8 mouse cellular contexts compared by ENCODE assay signal in the genomic region with DNA sequence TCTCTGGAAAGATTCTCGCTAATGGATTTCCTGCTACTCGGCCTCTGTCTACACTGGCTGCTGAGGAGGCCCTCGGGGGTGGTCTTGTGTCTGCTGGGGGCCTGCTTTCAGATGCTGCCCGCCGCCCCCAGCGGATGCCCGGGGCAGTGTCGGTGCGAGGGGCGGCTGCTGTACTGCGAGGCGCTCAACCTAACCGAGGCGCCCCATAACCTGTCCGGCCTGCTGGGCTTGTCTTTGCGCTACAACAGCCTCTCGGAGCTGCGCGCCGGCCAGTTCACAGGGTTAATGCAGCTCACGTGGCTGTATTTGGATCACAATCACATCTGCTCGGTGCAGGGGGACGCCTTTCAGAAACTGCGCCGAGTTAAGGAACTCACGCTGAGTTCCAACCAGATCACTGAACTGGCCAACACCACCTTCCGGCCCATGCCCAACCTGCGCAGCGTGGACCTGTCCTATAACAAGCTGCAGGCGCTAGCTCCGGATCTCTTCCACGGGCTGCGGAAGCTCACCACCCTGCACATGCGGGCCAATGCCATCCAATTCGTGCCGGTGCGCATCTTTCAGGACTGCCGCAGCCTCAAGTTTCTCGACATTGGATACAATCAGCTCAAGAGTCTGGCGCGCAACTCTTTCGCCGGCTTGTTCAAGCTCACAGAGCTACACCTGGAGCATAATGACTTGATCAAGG. TPM values are rescaled to one million over a fixed set of nuclear protein-coding genes. Genes with fewer than 3 reads are reported as not detected.
DNase-seq lines count a peak whose midpoint lies in the region; ATAC-seq and TF ChIP-seq lines count a peak whose summit lies in the region.

No protein-coding gene starts in this region.

- peaks cover 66% of the 10 kb centered on the region for H3K27me3 ChIP-seq in midbrain, embryonic 10.5 days (ENCODE audit: low read depth, poor library complexity, severe bottlenecking)
- peaks cover 13% of the 10 kb centered on the region for H3K27me3 ChIP-seq in stomach, postnatal 0 days (ENCODE audit: control insufficient read depth, insufficient read depth, low read length)

- no peaks in the 10 kb centered on the region for H3K4me1 ChIP-seq in embryonic fibroblast, embryonic 13.5 days (ENCODE audit: control insufficient read depth, insufficient read depth, low read length)
- H3K4me1 ChIP-seq in midbrain, embryonic 10.5 days: peaks cover 25% of the 10 kb centered on the region
- no peaks in the 10 kb centered on the region for H3K4me1 ChIP-seq in stomach, postnatal 0 days (replicated peaks; ENCODE audit: control insufficient read depth, insufficient read depth)

- peak overlapping the region; percentile 42 for H3K4me3 ChIP-seq in embryonic fibroblast, embryonic 13.5 days (ENCODE audit: insufficient read depth, low read length)
- peak overlapping the region; percentile 65 for H3K4me3 ChIP-seq in midbrain, embryonic 10.5 days
- H3K4me3 ChIP-seq in stomach, postnatal 0 days (ENCODE audit: low read depth, low read length): peak overlapping the region; percentile 44

- H3K27ac ChIP-seq in embryonic fibroblast, embryonic 13.5 days (ENCODE audit: insufficient read depth, low read length): no peak overlapping the region
- peak overlapping the region; percentile 86 for H3K27ac ChIP-seq in midbrain, embryonic 10.5 days (replicated peaks)
- H3K27ac ChIP-seq in stomach, postnatal 0 days (replicated peaks): no peak overlapping the region

- no peak for TF ChIP-seq EP300 in stomach, postnatal 0 days (optimal IDR thresholded peaks at IDR 0.05)

- ATAC-seq in cerebellum, adult (ENCODE audit: insufficient number of reproducible peaks, low FRiP score, low TSS enrichment): peak; percentile 46
- 0 out of 2 replicates have a peak, but pooled peaks have one; percentile 32 for ATAC-seq in stomach, postnatal 0 days (ENCODE audit: low FRiP score, low TSS enrichment)
- no peak for ATAC-seq in megakaryocyte-erythroid progenitor cell, adult 5-6 weeks (replicated peaks; ENCODE audit: low FRiP score, low TSS enrichment, poor library complexity, severe bottlenecking)

- no peak for DNase-seq in cerebellum, adult 11 months
- DNase-seq in ZHBTc4 (ENCODE audit: low read depth, low spot score): peak; percentile 73
- DNase-seq in kidney, postnatal 25 days: peak; percentile 8 to 36
- peak; percentile 78 for DNase-seq in midbrain, embryonic 10.5 days (ENCODE audit: low spot score)
- peak; percentile 19 for DNase-seq in stomach, postnatal 0 days (ENCODE audit: low spot score)

- WGBS in midbrain, embryonic 10.5 days: under 1% methylated on average over 43 of the region's 43 CpGs
- WGBS in stomach, postnatal 0 days: under 1% methylated on average over 43 of the region's 43 CpGs

- H3K36me3 ChIP-seq in midbrain, embryonic 10.5 days: no peaks in the 10 kb centered on the region
- H3K36me3 ChIP-seq in stomach, postnatal 0 days (ENCODE audit: control insufficient read depth, insufficient read depth, low read length): no peaks in the 10 kb centered on the region

- H3K4me2 ChIP-seq in stomach, postnatal 0 days (replicated peaks; ENCODE audit: low read depth): peak overlapping the region; percentile 81

- H3K9me3 ChIP-seq in midbrain, embryonic 10.5 days (replicated peaks): no peaks in the 10 kb centered on the region
- no peaks in the 10 kb centered on the region for H3K9me3 ChIP-seq in stomach, postnatal 0 days (ENCODE audit: control insufficient read depth, low read length)

- H3K9ac ChIP-seq in stomach, postnatal 0 days (ENCODE audit: low read length): no peak overlapping the region

- no peak for TF ChIP-seq POLR2A in embryonic fibroblast, embryonic 13.5 days (IDR thresholded peaks at IDR 0.05; ENCODE audit: low read depth, low read length)

- no peak for TF ChIP-seq CTCF in embryonic fibroblast, embryonic 13.5 days (IDR thresholded peaks at IDR 0.05; ENCODE audit: borderline replicate concordance, insufficient read depth, low read length)
- TF ChIP-seq CTCF in stomach, postnatal 0 days (IDR thresholded peaks at IDR 0.05; ENCODE audit: low read depth): no peak

RNA-seq across cellular contexts. Expression of a gene that starts 1.2 kb away (rescaled TPM):
- 0.45 and 1.7 TPM in 2 replicates for polyA plus RNA-seq in embryonic fibroblast, embryonic 13.5 days (2011; ENCODE audit: insufficient read length, low read depth, missing spikeins)
- 8.9 and 11.3 TPM in 2 replicates for polyA plus RNA-seq in midbrain, embryonic 10.5 days (2016; fragmentation: Nextera tagmentation; extraction: Ambion mirVana)
- polyA plus RNA-seq in stomach, postnatal 0 days (2015; fragmentation: Nextera tagmentation; extraction: Ambion mirVana): 2.5 and 3.0 TPM in 2 replicates
- total RNA-seq in megakaryocyte-erythroid progenitor cell, adult 5-6 weeks (2014; fragmentation: Nextera tagmentation): not detected in 2 replicates
- not detected in 2 replicates for total RNA-seq in megakaryocyte-erythroid progenitor cell, adult 5-6 weeks (2017)
